Mouse (Mus musculus): ENCODE results near the gene Sgsm1. TPM values are rescaled to one million over a fixed set of nuclear protein-coding genes. Genes with fewer than 3 reads are reported as not detected.

Gene Sgsm1
- polyA plus RNA-seq, 1 experiment from 2014 or later: 7.1 TPM

DNA sequence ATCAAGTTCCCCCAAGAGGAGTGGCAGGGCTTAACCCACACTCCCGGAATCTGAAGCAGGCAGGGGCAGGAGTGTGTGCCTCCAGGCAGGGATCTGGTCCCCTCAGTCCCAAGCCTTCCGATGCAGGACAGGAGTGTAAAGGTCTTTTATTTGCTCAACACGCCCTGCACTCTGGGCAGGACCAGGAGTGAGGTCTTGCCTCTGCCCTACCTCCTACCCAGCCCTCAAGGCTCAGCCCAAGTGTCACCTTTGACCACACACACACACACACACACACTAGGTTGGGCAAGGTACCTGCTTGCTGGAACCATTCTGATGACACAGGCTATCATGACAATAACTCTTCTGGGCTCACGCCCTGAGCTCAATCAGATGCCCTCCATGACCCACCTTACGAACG lies 91.1 kb downstream of the Sgsm1 start:
- peak overlapping the region; percentile 36; the same call in 1 of the 2 replicates for H3K9ac ChIP-seq (ENCODE audit: low read length)
- peak overlapping the region; percentile 37 for H3K4me2 ChIP-seq (ENCODE audit: low read depth, low read length)
- no peaks in the 10 kb centered on the region for H3K9me3 ChIP-seq (replicated peaks; ENCODE audit: control insufficient read depth, low read length)
- H3K4me1 ChIP-seq (ENCODE audit: control insufficient read depth, insufficient read depth, low read length): peaks cover 41% of the 10 kb centered on the region
- no peaks in the 10 kb centered on the region for H3K36me3 ChIP-seq (ENCODE audit: control insufficient read depth, insufficient read depth, low read length)
- peak overlapping the region; percentile 76 for H3K27ac ChIP-seq (ENCODE audit: low read length)
- peak overlapping the region; percentile 13; the same call in 1 of the 2 replicates for H3K4me3 ChIP-seq (replicated peaks; ENCODE audit: low read length)
- ATAC-seq (ENCODE audit: insufficient read depth, low FRiP score): peak; percentile 41
- H3K27me3 ChIP-seq (ENCODE audit: control insufficient read depth, insufficient read depth, low read length): no peaks in the 10 kb centered on the region
- 57% methylated on average over 6 of the region's 6 CpGs for WGBS

DNA sequence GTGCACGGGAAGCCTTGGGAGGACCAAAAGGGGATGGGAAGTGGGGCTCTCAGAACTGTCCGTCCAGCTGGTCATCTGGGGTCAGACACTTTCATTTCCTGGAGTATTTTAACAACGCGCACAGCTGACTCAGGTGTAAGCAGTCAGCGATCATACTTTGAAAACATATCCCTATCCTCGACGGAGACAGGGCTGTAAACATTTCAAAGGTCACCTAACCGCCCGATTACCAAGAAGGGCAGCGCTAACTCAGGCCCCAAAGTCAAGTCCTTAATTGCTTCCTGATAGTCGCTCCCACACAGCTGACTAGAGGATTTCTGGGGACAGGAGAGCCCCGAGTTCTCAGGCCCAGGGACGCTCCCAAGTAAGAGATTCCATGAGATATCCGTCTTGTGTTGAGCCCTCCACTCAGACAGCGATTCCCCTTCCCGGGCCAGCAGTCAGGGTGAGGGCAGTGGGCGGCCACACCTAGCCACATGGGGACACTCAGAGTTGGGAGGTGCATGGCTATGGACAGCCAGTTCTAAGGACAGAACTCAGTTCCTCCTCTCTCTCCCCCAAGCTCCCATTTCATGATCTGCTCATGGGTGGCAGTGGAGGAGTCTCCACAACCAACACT lies 91.9 kb downstream of the Sgsm1 start:
- Histone ChIP-seq H3K27me3 (ENCODE audit: control insufficient read depth, insufficient read depth, low read length) (no peaks in the 10 kb centered on the region), H3K36me3 (ENCODE audit: control insufficient read depth, insufficient read depth, low read length) (no peaks in the 10 kb centered on the region), H3K4me3 (replicated peaks; ENCODE audit: low read length) (peak overlapping the region; percentile 13; the same call in 1 of the 2 replicates), H3K4me1 (ENCODE audit: control insufficient read depth, insufficient read depth, low read length) (peaks cover 41% of the 10 kb centered on the region), H3K9me3 (replicated peaks; ENCODE audit: control insufficient read depth, low read length) (no peaks in the 10 kb centered on the region), H3K27ac (ENCODE audit: low read length) (peak overlapping the region; percentile 76), H3K9ac (ENCODE audit: low read length) (peak overlapping the region; percentile 36; the same call in 1 of the 2 replicates), H3K4me2 (ENCODE audit: low read depth, low read length) (peak overlapping the region; percentile 37)
- 38% methylated on average over 17 of the region's 17 CpGs for WGBS
- no peak for ATAC-seq (ENCODE audit: insufficient read depth, low FRiP score)

DNA sequence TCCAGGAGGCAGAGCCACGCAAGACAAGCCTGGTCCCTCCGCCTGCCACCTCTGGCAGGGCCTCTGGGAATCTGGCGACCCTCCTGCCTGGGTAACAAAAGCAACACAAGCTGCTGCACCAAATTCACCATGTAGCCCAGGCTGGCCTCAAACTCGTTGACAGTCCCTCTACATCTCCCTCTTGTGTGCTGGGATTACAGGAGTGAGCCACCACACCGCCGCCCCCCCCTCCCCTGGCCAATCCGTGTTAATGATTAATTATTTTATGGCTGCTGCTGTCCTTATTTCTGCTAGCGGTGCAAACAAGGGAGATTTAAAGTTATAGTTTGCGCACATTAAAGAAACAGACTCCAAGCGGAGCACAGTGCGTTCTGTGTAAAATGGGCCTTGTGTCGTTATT lies 93.5 kb downstream of the Sgsm1 start:
- 51% methylated on average over 12 of the region's 12 CpGs for WGBS
- Histone ChIP-seq H3K9ac (ENCODE audit: low read length) (0 out of 2 replicates have a peak overlapping the region, but pooled peaks have one; percentile 13), H3K9me3 (replicated peaks; ENCODE audit: control insufficient read depth, low read length) (no peaks in the 10 kb centered on the region), H3K4me3 (replicated peaks; ENCODE audit: low read length) (no peak overlapping the region), H3K36me3 (ENCODE audit: control insufficient read depth, insufficient read depth, low read length) (no peaks in the 10 kb centered on the region), H3K4me1 (ENCODE audit: control insufficient read depth, insufficient read depth, low read length) (peaks cover 41% of the 10 kb centered on the region), H3K27ac (ENCODE audit: low read length) (peak overlapping the region; percentile 47; the same call in 1 of the 2 replicates), H3K4me2 (ENCODE audit: low read depth, low read length) (no peak overlapping the region), H3K27me3 (ENCODE audit: control insufficient read depth, insufficient read depth, low read length) (no peaks in the 10 kb centered on the region)
- no peak for ATAC-seq (ENCODE audit: insufficient read depth, low FRiP score)

DNA sequence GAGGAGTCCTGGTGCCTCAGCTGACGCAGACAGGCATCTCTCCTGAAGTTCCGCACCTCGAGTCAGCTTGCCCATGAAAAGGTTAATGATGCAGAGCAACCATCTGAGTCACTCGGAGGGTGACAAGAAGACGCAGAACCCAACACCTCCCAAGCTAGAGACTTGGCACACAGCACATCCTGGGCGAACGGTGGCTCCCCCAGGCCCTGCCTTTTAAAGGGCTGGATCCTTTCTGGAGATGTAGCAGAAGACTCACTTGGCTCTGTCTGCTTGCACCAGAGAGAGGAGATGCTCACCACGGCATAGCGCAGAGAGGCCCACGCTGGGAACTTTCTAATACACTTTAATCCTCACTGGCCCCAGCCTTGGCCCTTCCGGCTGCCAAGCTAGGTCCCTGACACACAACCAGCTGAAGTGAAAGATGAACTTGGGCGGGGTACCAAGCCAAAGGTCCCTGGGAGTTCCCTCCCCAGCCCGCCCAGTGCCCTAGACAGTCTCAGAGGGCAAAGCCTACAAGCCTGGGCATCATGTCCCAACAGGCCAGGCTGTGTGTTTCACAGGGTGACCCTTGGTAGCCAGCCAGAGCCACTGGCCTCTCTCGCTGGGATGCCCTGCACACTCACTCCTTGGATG lies 94.1 kb downstream of the Sgsm1 start:
- Histone ChIP-seq H3K4me2 (ENCODE audit: low read depth, low read length) (no peak overlapping the region), H3K27ac (ENCODE audit: low read length) (peak overlapping the region; percentile 47), H3K4me1 (ENCODE audit: control insufficient read depth, insufficient read depth, low read length) (peaks cover 41% of the 10 kb centered on the region), H3K4me3 (replicated peaks; ENCODE audit: low read length) (no peak overlapping the region), H3K36me3 (ENCODE audit: control insufficient read depth, insufficient read depth, low read length) (no peaks in the 10 kb centered on the region), H3K9ac (ENCODE audit: low read length) (peak overlapping the region; percentile 13; the same call in 1 of the 2 replicates), H3K9me3 (replicated peaks; ENCODE audit: control insufficient read depth, low read length) (no peaks in the 10 kb centered on the region), H3K27me3 (ENCODE audit: control insufficient read depth, insufficient read depth, low read length) (no peaks in the 10 kb centered on the region)
- 49% methylated on average over 14 of the region's 14 CpGs for WGBS
- no peak for ATAC-seq (ENCODE audit: insufficient read depth, low FRiP score)

DNA sequence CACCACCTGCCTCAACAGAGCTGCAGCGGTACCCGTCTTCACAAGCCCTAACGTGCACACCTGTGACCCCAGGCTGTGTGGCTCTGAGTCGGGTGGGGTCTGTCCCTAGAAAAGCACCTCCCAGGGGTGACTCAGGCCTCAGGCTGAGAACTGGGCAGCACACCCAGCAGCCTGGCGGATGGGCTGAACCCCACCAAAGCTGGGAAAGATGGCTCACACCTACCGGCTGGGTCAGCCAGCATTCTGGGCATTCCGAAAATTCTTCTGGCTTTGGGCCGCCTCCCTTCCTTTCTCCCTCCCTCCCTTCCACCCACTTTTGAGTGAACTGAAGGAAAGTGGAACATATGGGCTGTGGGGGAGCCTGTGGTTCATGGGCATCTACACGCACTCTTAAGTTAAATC lies 95.0 kb downstream of the Sgsm1 start:
- WGBS: 52% methylated on average over 9 of the region's 9 CpGs
- no peaks in the 10 kb centered on the region for H3K9me3 ChIP-seq (replicated peaks; ENCODE audit: control insufficient read depth, low read length)
- ATAC-seq (ENCODE audit: insufficient read depth, low FRiP score): no peak

DNA sequence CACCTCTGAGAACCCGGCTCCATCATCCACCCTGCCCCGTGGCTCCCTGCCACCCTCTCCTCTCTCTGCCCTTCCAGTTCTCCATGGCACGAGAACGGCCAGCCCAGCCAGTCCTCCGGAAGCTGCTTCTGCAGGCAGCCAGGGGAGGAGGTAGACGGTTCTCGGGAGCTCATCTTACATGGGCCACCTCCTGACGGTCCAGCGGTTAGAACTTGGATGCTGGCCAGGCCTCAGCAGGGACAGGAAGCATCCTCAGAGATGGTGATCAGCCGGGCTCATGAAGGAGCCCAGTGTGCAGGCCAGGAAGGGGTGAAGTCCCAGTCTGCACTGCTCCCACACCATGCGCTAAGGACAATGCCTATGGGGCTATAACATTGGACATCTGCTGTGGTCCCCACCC lies 96.1 kb downstream of the Sgsm1 start:
- Histone ChIP-seq H3K9ac (ENCODE audit: low read length) (no peak overlapping the region), H3K27ac (ENCODE audit: low read length) (no peak overlapping the region), H3K4me1 (ENCODE audit: control insufficient read depth, insufficient read depth, low read length) (peaks cover 43% of the 10 kb centered on the region), H3K27me3 (ENCODE audit: control insufficient read depth, insufficient read depth, low read length) (no peaks in the 10 kb centered on the region), H3K4me3 (replicated peaks; ENCODE audit: low read length) (no peak overlapping the region), H3K9me3 (replicated peaks; ENCODE audit: control insufficient read depth, low read length) (no peaks in the 10 kb centered on the region), H3K4me2 (ENCODE audit: low read depth, low read length) (no peak overlapping the region), H3K36me3 (ENCODE audit: control insufficient read depth, insufficient read depth, low read length) (no peaks in the 10 kb centered on the region)
- WGBS: 48% methylated on average over 11 of the region's 11 CpGs
- ATAC-seq (ENCODE audit: insufficient read depth, low FRiP score): no peak

More for the DNA sequence above, 95.0 kb downstream of the Sgsm1 start:
- Histone ChIP-seq H3K9ac (ENCODE audit: low read length) (no peak overlapping the region), H3K36me3 (ENCODE audit: control insufficient read depth, insufficient read depth, low read length) (no peaks in the 10 kb centered on the region), H3K27me3 (ENCODE audit: control insufficient read depth, insufficient read depth, low read length) (no peaks in the 10 kb centered on the region), H3K4me1 (ENCODE audit: control insufficient read depth, insufficient read depth, low read length) (peaks cover 42% of the 10 kb centered on the region), H3K4me3 (replicated peaks; ENCODE audit: low read length) (no peak overlapping the region), H3K27ac (ENCODE audit: low read length) (peak overlapping the region; percentile 47), H3K4me2 (ENCODE audit: low read depth, low read length) (no peak overlapping the region)

DNA sequence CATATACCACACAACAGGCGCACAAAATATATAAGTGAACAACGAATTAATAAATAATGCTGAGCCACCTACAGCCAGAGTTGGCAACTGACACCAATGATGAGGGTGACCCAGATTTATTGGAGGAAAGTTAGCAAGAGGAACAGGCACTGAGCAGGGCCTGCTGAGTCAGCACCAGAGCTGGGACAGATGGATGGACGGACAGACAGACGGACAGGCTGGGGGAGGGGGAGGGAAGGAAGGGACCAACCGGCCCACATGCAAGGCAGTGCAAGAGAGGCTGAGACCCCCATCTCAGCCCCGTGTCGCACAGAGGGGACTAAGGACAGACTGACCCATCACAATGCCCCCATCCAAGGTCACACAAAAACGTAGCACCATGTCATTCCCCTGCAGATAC lies 96.5 kb downstream of the Sgsm1 start:
- no peak for ATAC-seq (ENCODE audit: insufficient read depth, low FRiP score)
- no peak overlapping the region for H3K4me2 ChIP-seq (ENCODE audit: low read depth, low read length)
- WGBS: 89% methylated on average over 8 of the region's 8 CpGs
- no peaks in the 10 kb centered on the region for H3K36me3 ChIP-seq (ENCODE audit: control insufficient read depth, insufficient read depth, low read length)
- H3K27me3 ChIP-seq (ENCODE audit: control insufficient read depth, insufficient read depth, low read length): no peaks in the 10 kb centered on the region
- no peak overlapping the region for H3K27ac ChIP-seq (ENCODE audit: low read length)
- no peak overlapping the region for H3K4me3 ChIP-seq (replicated peaks; ENCODE audit: low read length)
- H3K9me3 ChIP-seq (replicated peaks; ENCODE audit: control insufficient read depth, low read length): no peaks in the 10 kb centered on the region
- no peak overlapping the region for H3K9ac ChIP-seq (ENCODE audit: low read length)
- peaks cover 45% of the 10 kb centered on the region for H3K4me1 ChIP-seq (ENCODE audit: control insufficient read depth, insufficient read depth, low read length)

DNA sequence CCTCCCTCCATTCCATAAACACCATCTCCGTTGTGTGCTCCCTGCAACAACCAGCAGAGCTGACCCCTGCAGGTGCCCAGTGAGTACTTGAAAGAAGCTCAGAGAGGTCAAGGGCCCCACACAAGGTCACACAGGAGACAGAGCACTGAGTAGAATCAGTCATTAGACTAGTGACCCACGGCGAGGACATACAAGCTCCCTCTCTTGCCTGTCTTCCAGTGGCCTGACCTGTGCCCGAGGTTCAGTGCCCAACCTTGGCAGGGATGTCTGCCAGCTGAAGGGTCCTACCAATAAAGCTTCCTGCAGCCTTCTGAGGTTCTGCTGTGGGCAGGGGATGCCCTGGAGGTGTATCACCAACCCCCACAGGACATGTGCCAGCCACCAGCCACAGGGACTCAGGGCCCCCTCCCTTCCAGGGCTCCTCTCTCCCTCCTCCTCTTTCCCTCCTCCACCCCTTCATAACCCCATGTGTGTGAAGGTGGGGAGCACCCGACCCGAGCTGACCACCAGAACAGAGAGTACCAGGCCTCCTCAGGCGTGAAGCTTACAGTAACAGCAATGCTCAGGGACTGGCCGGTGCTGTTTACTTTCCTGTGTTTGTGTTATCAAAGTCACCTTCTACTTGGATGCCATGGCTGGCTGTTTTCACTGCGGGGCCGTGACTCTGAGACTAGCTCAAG lies 98.3 kb downstream of the Sgsm1 start:
- no peak for ATAC-seq (ENCODE audit: insufficient read depth, low FRiP score)
- Histone ChIP-seq H3K27me3 (ENCODE audit: control insufficient read depth, insufficient read depth, low read length) (no peaks in the 10 kb centered on the region), H3K9ac (ENCODE audit: low read length) (no peak overlapping the region), H3K27ac (ENCODE audit: low read length) (no peak overlapping the region), H3K9me3 (replicated peaks; ENCODE audit: control insufficient read depth, low read length) (no peaks in the 10 kb centered on the region), H3K36me3 (ENCODE audit: control insufficient read depth, insufficient read depth, low read length) (no peaks in the 10 kb centered on the region), H3K4me2 (ENCODE audit: low read depth, low read length) (no peak overlapping the region), H3K4me3 (replicated peaks; ENCODE audit: low read length) (no peak overlapping the region), H3K4me1 (ENCODE audit: control insufficient read depth, insufficient read depth, low read length) (peaks cover 50% of the 10 kb centered on the region)
- 60% methylated on average over 10 of the region's 10 CpGs for WGBS

DNA sequence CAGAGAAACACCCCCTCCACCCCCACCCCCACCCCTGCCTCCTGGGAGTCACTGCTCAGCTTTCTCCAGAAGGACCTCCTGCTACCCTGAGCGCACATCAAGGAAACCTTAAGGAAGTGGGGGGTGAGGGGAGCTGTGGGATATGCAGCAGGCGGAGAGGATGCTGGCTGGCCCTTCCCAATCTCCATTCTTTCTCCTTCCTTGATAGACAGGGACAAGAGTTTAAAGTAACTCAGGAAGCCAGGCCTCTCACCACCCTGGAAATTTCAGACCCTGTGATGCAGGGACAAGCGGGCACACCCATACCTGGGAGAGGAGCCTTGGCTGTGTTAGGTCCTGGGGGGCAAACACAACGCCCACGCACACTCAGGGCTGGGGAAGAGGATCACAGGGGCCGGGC lies 100.3 kb downstream of the Sgsm1 start:
- Histone ChIP-seq H3K27ac (ENCODE audit: low read length) (peak overlapping the region; percentile 87), H3K36me3 (ENCODE audit: control insufficient read depth, insufficient read depth, low read length) (no peaks in the 10 kb centered on the region), H3K9ac (ENCODE audit: low read length) (peak overlapping the region; percentile 18; the same call in 1 of the 2 replicates), H3K9me3 (replicated peaks; ENCODE audit: control insufficient read depth, low read length) (no peaks in the 10 kb centered on the region), H3K4me1 (ENCODE audit: control insufficient read depth, insufficient read depth, low read length) (peaks cover 40% of the 10 kb centered on the region), H3K4me3 (replicated peaks; ENCODE audit: low read length) (no peak overlapping the region), H3K27me3 (ENCODE audit: control insufficient read depth, insufficient read depth, low read length) (no peaks in the 10 kb centered on the region), H3K4me2 (ENCODE audit: low read depth, low read length) (no peak overlapping the region)
- ATAC-seq (ENCODE audit: insufficient read depth, low FRiP score): no peak
- 67% methylated on average over 6 of the region's 6 CpGs for WGBS
